Mouse (Mus musculus): ENCODE results near the gene Sh3pxd2b.
A peak's percentile ranks its signal among the peaks of the same experiment; 100 is the strongest.

Gene Sh3pxd2b

DNA sequence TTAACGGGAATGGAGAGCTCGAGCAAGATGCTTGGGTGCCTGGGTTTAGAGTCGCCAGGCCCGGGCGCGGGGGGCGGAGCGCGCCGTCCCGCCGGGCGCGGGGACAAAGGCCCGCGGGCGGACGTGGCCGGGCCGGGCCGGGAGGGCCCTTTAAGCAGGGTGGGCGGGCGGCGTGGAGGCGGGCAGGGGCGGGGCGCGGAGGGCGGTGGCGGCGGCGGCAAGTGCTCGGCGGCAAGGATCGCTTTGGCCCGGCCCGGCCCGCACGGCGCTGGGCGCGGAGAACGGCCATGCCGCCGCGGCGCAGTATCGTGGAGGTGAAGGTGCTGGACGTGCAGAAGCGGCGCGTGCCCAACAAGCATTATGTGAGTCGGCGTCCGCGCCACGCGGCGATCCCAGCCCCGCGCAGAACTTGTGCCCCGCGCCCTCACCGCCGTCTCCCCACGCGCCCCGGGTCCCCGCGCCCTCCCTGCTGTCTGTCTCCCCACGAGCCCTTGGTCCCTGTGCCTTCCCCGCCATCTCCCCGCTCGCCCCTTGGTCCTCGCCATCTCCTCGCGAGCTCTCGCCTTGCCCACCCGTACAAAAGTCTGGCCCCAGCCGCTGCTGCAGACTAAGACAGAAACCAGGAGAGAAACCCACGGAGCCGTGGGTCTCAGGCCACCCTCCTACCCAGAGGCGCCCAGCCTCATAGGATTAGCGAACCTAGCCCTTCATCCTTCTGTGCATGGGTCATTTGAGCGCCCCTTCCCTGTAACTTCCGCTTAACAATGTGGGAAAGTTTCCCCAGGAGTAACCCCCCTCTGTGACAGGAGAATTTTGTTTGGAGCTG, at the start of gene Sh3pxd2b:
Gene Sh3pxd2b (plus strand): TSS at position 214 of the 826 bp plus-strand sequence.
- DNase-seq (ENCODE audit: low spot score), result no peak

- no peak for DNase-seq (ENCODE audit: low spot score)
These were observed 49.6 kb upstream of the Sh3pxd2b start for GRCm38 (mm10) chr11:32297866-32298531.

DNA sequence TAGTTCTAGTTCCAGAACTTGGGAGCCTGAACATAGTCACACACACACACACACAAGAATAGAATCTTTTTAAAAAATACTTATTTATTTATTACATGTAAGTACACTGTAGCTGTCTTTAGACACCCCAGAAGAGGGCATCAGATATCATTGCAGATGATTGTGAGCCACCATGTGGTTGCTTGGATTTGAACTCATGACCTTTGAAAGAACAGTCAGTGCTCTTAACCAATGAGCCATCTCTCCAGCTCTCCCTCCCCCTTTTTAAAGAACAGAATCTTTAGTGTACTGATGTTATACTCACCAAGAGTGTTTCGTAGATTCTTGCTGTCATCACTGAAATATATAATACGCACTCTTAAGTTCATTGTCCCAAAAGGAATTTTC, 49.1 kb upstream of the Sh3pxd2b start:
- no peak for DNase-seq (ENCODE audit: low spot score)

- peak; percentile 79 for DNase-seq (ENCODE audit: low spot score)
These were observed 47.8 kb upstream of the Sh3pxd2b start, which contains the start of gene Hbq1a for GRCm38 (mm10) chr11:32299865-32300264. Gene Hbq1a, plus strand, starts transcription at chr11:32300069.

GRCm38 (mm10) chr11:32300279-32301267, 47.0 kb upstream of the Sh3pxd2b start:
- no peak for DNase-seq (ENCODE audit: low spot score)

DNA sequence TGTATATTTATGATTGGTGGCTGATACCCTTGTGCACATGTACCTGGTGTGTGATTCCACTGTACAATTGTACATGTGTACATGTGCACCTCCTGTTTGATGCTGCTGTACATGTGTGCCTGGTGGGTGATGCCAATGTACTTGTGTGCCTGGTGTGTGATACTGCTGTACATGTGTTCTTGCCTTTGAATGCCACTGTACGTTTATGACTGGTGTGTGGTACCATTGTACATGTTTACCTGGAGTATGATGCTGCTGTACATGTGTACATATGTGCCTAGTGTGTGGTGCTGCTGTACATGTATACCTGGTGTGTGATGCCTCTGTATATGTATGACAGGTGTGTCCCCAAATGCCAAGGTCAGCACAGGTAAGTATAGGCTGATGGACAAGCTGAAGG, 46.1 kb upstream of the Sh3pxd2b start:
- no peak for DNase-seq (ENCODE audit: low spot score)

DNA sequence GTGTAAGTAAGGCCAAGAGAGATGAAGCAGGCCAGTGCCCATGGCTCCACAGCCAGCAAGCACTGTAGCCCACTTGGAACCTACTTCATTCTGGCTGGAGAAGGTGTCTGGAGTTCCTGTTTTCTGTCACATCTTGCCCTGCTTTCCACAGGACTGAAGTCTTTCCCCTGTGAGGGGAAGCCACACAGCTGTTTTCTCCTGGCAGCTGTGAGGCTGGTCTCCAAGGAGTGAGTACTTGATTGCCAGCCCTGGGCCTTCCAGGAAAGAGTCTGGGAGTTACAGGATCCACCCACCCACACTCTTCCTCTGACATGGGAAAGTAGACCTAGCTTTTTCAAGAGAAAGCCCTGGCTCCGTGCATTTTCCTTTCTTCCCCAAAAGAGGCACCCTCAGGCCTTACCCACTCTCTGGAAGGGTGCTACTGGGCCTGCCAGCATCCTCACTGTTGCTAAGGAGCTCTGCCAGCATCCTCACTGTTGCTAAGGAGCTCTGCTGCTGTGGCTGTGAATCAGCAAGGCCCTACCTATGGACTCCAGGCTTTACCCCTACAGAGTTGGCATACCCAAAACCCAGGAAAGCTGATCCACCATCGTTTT, 44.7 kb upstream of the Sh3pxd2b start:
- DNase-seq (ENCODE audit: low spot score), result peak; percentile 38

DNA sequence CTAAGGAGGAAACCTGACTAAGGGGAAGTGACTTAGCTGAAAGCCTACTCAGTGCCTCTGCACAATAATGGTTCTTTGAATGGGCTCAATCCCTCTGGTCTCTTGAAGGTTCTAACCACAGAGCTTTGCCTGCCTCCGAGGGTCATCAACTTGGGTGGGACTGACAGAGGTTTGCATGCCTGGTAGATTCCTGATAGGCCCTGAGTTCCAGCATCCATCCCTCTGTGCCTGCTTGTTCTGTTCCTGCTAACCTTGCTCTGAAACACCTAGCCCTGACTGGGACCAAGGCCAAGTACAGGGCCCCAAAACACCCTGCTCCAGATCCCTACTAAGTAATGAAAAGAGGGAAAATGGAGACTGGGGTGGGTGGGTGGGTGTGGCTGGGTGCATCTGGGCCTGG, 44.2 kb upstream of the Sh3pxd2b start:
- no peak for DNase-seq (ENCODE audit: low spot score)

GRCm38 (mm10) chr11:32307006-32307405, 40.6 kb upstream of the Sh3pxd2b start:
- DNase-seq (ENCODE audit: low spot score), result no peak

- DNase-seq (ENCODE audit: low spot score), result no peak
These were observed 38.2 kb upstream of the Sh3pxd2b start for GRCm38 (mm10) chr11:32309446-32309845.

DNA sequence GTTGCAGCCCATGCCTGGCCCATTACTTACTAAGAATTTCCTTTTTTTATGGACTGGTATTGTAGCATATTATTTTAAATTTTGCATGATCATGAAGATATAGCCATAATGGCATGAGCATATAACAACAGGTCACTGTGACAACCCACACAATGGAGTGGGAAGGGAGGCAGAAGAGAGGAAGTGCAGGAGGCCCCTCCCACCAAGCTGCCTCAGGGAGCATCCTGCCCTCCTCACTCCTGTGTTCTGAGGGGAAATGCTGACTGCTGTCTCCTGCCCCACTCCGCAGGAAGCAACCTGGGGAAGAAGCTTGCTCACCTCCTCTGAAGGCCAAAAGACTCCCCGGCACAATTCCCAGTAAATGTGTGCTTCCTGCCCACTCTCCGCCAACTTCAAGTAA, 37.7 kb upstream of the Sh3pxd2b start:
- no peak for DNase-seq (ENCODE audit: low spot score)

- DNase-seq (ENCODE audit: low spot score), result no peak
These were observed 31.6 kb upstream of the Sh3pxd2b start for GRCm38 (mm10) chr11:32316009-32316408.

DNA sequence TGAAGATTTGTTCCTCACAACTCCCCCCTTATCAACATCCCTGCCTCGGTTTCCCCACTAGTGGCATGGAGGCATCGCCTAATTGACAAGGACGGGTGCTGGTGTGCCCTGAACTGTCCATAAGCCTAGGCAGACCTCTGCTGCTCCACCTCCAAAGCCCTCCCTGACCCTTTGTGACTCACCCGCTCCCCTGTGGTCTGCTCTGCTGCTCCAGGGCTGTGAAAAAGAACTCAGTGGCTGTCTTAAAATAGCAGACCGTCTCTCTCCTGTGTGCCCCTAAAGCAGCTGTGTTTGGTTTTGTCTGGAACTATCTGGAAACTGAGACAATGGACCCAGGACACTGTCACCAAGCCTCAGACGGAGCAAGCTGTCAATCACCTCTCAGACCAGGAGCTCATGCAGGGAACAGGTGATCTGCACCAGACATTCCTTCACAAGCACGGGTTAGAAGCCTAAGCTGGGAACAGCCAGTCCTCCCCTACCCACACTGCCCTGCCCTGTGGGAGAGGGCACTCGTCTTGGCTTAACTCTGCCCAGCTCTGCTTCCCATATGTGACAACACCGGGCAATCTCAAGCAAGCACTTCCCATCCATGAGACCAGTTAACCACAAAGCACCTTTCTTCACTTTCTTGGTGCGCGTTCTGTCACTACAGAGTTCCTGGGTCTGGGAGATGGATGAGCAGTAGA, 27.0 kb upstream of the Sh3pxd2b start:
- DNase-seq (ENCODE audit: low spot score), result no peak

- peak; percentile 81 for DNase-seq (ENCODE audit: low spot score)
These were observed 26.4 kb upstream of the Sh3pxd2b start for GRCm38 (mm10) chr11:32321196-32321565.

- DNase-seq (ENCODE audit: low spot score), result peak; percentile 87
These were observed 23.0 kb upstream of the Sh3pxd2b start for GRCm38 (mm10) chr11:32324609-32325008.

- no peak for DNase-seq (ENCODE audit: low spot score)
These were observed 16.5 kb upstream of the Sh3pxd2b start for GRCm38 (mm10) chr11:32331075-32331474.

- DNase-seq (ENCODE audit: low spot score), result no peak
These were observed 15.8 kb upstream of the Sh3pxd2b start for GRCm38 (mm10) chr11:32331861-32332260.

DNA sequence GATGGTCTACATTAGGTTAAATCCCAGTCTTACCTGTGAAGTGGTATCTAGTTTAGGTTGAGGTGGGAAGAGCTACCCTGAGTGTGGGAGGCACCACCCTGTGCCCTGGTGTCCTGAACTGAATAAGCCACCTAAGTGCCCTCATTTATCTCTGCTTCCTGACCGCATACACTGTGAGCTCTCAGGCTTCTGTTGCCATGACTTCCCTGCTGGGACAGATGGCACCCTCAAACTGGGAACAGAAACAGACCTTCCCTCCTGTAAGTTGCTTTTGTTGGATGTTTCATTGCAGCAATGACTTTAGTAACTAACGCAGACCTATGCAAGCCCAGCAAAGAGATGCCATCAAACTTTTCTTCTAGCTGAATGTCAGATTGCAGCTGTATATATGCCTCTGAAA, 14.4 kb upstream of the Sh3pxd2b start:
- DNase-seq (ENCODE audit: low spot score), result no peak

DNA sequence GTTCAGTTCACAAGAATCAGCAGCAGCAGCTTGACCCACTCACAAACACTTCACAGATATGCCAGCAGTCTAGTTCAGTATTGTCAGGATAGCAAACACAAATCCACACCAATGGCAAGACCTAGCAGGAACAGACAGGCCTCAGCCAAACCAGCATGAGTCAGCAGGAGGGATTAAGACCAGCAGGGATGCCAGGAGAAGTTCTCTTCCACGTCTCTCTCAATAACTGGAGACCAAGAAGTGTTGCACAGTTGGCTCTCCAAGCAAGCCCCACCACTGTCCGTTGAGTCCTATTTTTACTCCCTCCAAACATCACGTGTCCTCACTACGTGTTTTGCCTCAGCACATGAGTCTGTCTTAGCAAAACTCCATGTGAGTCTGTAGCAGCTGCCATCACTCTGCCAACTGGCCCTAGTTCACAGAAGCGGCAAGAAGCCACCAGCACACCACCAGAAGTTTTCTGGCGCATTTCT, 11.1 kb upstream of the Sh3pxd2b start:
- peak; percentile 2 for DNase-seq (ENCODE audit: low spot score)

DNA sequence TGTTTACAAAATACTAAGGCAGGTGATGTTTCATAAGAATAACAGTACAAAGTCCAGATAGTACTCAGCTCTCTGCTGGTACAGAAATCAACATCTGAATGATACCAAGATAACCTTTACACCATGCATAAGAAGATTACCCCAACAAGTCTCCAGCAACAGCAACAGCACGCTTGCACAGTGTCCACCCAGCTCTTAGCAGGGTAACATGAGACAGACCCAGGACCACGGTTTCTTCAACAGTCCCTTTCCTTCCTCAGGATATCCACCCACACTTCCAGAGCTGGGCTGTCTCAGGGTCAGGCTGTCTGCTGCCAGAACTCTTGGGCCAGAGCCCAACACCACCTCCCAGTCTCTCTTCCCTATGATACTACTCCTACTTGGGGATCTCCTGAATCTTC, 8.5 kb upstream of the Sh3pxd2b start:
- DNase-seq (ENCODE audit: low spot score), result peak; percentile 3

Measured in layer of hippocampus, adult 11-12 months (tissue).